Mouse (Mus musculus): Measurements from ENCODE around the gene Bod1.

The Bod1 gene

DNA sequence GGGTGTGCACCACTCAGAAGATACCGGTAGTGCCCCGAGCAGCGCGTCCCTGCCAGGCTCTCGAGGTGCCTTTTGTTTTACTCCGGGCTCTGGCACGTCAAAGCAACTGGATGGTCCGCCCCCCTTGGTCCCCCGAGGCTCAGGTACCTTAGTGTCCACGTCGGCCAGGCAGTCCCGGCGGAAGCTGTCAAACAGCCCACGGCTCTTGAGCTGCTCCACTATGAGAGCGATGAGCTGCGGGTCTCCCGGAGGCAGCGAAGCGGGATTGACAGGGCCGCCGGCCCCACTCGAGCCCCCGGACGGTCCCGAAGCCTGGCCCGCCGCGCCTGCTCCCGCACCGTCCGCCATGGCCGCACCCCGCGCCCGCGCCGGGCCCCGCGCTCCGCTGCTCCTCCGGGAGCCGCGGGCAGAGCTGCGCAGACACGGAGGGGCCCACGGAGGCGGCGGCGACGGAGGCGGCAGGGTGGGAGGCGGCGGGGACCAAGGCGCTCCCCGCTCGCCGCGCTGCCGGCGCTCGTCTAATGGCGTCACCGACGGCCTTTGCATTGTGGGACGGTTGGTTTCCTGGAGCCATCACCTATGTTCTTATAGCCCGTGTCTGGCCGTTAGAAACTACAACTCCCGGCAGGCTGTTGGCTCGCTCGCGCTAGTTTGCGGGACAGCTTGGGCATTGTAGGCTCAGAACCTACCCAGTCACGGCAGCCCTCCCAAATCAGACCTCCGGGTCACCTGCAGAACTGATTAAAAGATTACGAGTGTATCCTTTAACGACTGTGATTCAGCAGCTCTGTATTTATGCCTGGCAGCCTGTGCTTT lies at the start of gene Bod1:
Gene Bod1 (minus strand): TSS at position 532 of the 816 bp plus-strand sequence.
- no peak; the same call in 1 of the 2 replicates for TF ChIP-seq GATA4 (IDR thresholded peaks at IDR 0.05; ENCODE audit: insufficient replicate concordance, low read length)

DNA sequence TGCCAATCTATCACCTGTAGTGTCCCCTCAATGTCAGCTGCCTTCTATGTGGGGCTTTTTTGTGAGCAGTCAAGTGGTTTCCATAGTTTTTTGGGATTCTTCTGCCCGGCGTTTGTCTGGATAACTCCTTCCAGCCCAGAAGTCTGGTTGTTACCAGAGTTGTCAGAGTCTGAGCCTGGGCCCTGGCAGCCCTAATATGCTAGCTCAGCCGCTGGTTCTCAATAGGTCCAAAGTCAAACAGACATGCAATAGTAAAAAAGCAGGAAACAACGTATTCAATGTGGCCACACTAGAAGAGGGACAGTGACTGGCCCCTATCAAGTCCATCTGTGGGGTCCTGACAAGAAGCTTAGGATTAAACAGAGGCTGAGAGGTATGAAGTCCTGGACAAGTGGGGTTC lies 47.4 kb upstream of the Bod1 start:
- TF ChIP-seq GATA4 (IDR thresholded peaks at IDR 0.05; ENCODE audit: insufficient replicate concordance, low read length) = no peak

DNA sequence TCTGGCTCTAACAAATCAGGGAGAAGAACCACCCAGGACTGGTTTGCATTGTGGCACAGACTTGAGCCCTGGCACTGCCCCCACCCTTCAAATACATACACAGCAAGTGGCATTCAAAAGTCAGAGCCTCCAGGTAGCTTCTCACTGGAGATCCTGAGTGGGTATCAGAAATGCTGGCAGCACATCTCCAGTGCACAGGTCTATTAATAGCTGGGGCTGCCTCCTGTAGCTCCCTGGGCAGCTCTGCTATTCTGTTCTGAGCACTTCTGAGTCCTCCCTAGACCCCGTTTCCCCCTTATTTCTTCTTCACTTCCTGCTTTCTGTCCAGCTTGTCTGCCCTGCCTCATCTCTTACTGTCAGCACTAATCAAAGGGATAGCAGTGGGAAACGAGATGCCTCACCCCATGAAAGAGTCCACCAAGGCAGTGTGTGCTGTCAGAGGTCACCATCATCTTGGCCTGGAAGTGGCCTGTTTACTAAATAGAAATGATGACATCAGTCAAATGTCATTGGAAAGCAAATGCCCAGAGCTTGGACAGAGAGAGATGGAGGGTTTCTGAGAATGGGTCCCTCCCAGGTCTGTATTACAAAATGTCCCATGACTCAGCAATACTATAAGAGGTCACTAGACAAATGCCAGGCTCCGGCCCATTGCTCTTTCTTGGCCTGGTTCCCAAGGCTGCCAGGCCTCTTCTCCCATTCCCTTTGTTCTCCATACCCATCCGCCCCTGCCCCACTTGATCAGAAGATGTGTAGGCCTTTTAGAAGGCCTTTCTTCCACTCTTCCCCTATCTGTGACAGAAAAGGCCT lies 46.4 kb upstream of the Bod1 start:
- no peak for TF ChIP-seq GATA4 (IDR thresholded peaks at IDR 0.05; ENCODE audit: insufficient replicate concordance, low read length)

DNA sequence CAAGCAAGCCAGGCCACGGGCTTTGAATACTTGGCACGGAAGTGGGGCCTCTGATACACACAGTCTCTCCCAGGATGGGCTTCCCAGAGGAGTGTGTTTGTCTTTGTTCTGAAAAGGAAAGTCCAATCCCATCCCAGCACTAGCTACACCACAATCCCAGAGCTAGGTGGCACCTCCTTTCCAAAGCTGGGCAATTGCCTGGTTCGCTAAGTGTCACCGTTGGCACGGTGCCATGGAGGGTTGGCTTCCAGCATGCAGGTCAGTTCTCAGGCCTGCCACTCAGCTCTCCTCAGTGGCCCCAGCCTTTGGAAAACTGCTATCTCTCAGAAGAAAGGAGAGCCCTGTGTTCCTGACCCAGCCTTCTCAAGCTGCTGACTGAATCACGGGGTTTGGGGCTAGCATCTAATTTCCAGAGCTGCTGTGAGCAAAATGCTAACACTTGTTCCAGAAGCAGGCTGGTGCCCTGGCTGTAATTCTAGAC lies 42.0 kb upstream of the Bod1 start:
- peak; percentile 53; the same call in 1 of the 2 replicates for TF ChIP-seq GATA4 (IDR thresholded peaks at IDR 0.05; ENCODE audit: insufficient replicate concordance, low read length)

DNA sequence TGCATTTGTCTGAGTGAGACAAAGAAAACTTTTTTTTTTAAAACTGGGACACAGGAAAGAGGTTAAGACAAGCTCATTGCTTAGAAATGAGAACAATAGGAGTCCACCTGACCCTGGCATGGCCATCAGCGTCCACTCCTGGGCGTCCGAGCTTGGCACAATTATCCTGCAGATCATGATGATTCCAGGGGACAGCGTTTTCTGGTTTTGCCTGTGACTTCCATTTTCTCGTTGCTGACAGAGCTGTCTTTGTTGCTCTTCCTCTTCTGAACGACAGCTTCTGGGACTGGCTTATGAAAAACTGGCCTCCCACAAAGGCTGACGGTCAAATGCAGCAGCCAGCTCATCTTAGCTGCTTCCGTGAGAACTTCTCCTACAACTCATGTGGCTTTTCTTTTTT lies 41.4 kb upstream of the Bod1 start:
- no peak for TF ChIP-seq GATA4 (IDR thresholded peaks at IDR 0.05; ENCODE audit: insufficient replicate concordance, low read length)

DNA sequence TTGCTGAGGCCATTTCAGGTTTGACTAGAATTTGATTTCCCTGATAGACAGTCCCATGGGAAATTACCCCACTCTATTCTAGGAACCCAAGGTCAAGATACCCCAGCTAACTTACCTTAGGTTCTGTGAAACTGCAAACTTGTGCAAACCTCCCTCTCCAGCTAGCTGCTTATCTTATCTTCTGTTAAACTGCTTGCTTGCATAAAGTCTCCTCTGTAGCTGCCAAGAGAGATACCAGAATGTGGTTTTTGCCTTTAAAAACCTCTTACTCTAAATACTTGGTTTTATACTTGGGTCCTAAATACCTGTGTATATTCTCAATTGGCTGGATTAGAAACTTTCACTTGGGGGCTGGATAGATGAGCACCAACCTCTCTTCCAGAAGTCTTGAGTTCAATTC lies 36.1 kb upstream of the Bod1 start:
- TF ChIP-seq GATA4 (IDR thresholded peaks at IDR 0.05; ENCODE audit: insufficient replicate concordance, low read length) = no peak

DNA sequence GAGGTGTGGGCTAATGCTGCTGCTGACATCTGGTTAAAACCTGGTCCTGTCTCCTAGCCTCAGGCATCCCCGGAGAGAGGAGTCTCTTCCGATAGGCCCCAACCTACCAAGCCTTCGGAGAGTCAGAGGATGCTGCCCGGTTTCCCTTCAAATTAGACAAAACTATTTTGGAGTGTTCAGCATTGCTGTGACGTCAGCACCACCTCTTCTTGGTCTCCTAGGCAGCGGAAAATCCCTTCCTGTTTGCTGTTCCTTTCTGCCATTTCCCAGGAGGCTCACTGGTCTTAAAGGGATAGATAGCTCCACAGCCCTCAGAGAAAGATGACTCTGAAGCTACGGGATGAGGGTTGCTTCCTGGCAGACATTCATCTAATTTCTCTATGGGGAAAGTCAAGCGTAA lies 31.5 kb upstream of the Bod1 start:
- TF ChIP-seq GATA4 (IDR thresholded peaks at IDR 0.05; ENCODE audit: insufficient replicate concordance, low read length) = no peak

DNA sequence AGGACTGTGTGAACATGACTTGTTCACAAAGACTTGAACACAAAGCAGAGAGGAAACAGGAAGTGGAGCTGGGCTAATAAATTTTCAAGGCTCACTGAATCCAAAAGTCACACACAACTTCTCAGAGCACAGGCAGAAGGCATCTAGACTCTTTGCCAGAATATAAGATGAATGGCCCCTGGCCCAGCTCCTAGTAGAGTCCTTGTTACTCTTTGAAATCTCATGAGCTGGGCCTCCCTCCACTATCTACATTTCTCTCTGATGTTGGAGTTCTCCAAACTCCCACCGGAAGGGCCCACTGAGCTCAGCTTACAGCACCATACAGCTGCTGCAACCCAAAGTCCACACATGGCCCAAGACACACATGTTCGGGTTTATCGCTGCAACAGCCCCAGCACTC lies 30.2 kb upstream of the Bod1 start:
- no peak for TF ChIP-seq GATA4 (IDR thresholded peaks at IDR 0.05; ENCODE audit: insufficient replicate concordance, low read length)

DNA sequence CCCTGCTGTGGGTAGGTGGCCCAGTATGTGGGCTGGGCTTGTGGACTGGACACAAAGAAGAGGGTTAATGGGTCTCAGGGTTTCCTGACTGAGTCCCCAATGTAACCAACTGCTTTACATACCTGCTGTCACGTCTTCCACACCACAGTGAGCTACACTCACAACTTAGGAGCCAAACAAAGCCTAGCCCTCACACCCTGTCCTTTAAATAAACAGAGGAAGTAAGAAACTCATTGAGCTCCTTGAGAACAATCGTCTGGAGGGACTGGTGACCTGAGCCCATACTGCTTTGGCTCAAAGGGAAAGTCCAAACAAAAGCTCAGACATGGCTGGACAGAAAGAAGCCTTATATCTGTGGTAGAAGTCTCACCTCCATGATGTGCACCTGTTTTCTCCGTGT lies 27.8 kb upstream of the Bod1 start:
- TF ChIP-seq GATA4 (IDR thresholded peaks at IDR 0.05; ENCODE audit: insufficient replicate concordance, low read length) = no peak

DNA sequence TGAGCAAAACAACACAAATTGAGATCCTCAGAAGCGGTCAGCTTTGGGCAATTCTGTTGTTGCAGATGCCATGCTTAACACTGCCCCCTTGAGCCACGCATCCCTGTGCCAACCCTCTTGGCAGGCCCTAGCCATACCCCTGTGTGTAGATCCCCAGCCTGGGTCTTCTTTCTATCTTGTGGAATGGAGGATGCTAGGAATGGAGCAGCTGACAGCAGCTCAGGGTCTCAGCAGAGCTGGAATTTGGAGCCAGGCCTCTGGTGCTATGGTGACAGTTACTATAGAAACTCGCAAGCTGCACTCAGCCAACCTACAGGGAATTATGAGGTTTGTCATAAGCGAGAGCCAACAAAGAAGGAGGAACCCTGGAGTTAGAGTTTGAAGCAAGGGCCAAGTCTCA lies 23.1 kb upstream of the Bod1 start:
- TF ChIP-seq GATA4 (IDR thresholded peaks at IDR 0.05; ENCODE audit: insufficient replicate concordance, low read length) = no peak

DNA sequence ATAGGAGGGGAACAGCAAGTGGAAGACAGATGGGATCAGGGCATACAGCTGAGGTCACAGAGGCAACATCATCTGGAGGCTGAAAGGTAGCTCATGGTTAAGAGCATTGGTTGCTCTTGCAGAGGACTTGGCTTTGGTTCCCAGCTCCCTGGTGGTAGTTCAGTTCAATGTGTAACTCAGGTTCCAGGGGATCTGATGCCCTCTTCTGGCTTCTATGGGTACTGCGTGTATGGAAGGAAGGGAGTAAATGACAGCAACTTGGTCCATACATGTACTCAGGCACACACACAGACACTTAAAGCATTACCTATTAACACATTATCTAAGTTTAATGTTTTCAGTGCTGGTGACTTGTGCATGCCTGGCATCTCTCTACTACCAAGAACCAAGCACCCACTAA lies 22.4 kb upstream of the Bod1 start:
- TF ChIP-seq GATA4 (IDR thresholded peaks at IDR 0.05; ENCODE audit: insufficient replicate concordance, low read length) = no peak

DNA sequence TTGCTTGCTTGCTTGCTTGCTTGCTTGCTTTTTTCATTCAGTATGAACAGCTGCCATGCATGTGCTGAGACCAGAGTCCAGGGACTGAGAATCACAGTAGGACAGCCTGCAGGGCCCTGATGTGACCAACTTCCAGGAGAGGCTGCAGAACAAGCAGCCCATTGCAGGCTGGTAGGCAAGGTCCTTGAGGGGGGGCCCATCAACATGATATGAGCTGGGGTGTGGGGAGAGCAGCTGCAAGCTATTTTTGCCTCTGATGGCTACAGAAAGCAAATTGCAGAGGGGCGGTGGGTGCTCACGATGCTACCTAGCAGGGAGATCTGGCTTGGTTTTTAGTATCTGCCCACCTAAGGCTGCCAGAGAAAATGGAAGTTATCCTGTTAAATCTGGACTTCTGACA lies 21.6 kb upstream of the Bod1 start:
- no peak for TF ChIP-seq GATA4 (IDR thresholded peaks at IDR 0.05; ENCODE audit: insufficient replicate concordance, low read length)

DNA sequence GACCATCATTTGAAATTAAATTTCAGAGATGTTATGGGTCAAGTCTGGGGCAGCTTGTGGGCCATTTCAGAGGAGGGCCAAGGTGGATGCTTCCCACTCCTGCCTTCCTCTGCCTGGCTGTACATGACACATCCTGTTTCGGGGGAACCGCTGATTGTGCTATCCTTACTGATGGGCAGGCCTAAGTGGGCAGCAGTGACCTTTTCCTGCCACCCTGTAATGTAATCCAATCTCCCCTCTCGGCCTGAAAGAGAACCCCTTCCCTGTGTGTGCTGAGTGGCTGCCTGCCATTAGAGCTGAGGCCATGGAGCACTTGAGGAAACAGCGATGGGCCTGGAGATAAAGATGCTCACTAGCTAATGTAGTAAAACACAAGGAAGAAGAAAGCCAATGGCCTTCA lies 17.3 kb upstream of the Bod1 start:
- TF ChIP-seq GATA4 (IDR thresholded peaks at IDR 0.05; ENCODE audit: insufficient replicate concordance, low read length) = no peak

DNA sequence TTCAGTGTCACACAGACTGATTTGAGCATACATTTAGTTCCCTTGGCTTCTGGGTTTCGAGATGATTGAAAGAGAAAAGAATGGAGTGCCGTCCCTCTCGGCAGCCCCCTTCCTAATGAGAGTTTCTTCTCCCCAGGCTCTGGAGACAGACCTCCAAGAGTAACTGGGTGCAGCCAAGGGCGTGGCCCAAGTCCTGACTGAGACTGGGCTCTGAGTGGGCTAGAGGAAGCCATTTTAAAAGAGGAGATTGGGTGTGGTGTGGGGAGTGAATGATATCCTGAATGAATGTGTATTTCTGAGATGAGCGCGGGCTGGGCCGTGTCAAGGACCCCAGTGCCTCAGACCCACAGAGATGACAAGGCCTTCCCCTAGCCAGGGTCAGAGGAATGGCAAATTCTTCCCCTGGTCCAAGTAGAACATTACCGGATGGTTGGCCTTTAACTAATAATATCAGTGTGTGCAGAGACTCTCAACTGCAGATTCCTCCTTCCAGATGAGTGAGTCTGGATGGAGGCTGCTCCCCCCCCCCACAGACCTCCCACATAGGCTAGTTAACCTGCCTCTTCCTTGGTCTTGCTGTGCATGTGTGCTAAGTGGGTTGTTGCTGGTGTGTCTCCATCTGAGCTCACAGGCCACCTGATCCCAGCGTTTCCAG lies 13.4 kb upstream of the Bod1 start:
- TF ChIP-seq GATA4 (IDR thresholded peaks at IDR 0.05; ENCODE audit: insufficient replicate concordance, low read length) = no peak

DNA sequence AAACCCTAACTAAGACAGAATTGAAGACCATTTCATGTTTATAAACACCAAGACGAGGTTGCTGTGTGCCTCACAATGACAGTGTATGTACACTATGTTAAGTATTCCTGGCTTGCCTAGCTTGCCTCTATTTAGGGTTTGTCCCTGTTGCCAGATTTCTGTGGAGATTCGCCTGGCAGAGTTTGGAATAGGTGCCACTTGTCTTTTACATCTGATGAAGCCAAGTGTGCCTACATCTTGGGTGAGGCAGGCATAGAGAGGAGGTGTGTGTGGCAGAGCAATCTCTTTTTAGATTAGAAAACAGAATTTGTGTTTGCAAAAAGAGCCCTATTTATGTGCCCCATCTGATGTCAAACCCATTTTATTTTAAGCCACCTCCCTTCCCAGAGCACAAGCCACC lies 12.4 kb upstream of the Bod1 start:
- TF ChIP-seq GATA4 (IDR thresholded peaks at IDR 0.05; ENCODE audit: insufficient replicate concordance, low read length) = no peak
